Mouse (Mus musculus): ENCODE measurements around the gene Pvalb.
A peak's percentile ranks its signal among the peaks of the same experiment; 100 is the strongest.

Gene Pvalb

DNA sequence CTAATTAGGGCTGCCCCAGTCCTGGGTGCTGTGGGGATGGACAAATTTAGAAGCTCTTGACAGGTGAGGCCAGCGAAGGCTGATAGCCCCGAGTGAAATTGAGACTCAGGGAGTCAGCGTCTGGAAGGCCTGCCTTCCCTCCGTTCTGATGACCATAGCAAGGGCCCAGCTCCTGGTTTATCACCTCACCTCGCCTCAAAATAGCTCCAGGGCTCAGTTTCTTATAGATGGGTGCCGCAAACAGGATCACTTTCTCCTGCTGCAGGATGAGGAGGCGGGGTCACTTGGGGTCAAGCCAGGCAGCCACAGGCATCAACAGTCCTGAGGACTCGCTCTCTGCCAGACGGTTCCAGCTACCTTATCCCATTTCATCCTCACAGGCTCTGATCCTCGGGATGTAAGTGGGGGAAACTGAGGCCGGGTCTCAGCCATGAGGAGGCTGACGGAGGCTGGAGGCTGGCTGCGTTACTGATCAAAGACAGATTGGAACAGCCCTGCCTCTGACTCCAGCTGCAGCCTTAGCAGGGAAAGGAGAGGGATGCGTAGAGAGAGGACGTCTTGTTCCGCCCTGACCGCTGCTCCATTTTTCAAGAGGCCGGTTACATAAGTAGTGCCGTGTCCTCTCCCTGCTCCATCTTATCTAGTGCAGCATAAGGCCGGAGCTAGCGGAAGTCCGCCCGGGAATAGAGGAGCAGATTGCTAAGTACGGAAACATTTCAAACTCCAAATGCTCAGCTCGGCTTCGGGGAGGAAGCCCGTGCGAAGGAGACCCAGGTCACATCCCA is 10.9 kb downstream of the Pvalb start:
- no peak for DNase-seq (ENCODE audit: low read depth, low spot score)

GRCm38 (mm10) chr15:78194320-78194719 is 11.9 kb downstream of the Pvalb start:
- no peak for DNase-seq (ENCODE audit: low read depth, low spot score)

GRCm38 (mm10) chr15:78189636-78190035 is 16.6 kb downstream of the Pvalb start:
- DNase-seq (ENCODE audit: low read depth, low spot score), result no peak

DNA sequence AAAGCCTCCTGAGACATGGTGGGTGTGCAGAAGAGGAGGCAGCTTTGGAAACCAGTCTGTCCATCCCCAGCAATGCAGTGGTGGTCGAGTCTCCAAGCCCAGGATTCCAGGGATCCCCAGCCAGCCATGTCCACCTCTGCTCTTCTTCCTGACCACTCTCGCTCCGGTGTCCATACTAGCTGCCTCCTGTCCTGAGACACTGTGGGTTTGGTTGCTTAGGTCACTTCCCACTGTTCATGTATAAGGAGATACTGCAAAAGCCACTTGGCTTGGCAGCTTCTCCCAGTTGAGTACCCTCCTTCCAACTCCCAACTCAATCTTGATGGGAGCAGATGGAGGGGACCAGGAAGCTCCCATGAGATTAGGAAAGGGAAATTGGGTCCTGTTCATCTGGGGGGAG is 17.7 kb downstream of the Pvalb start:
- DNase-seq (ENCODE audit: low read depth, low spot score), result no peak

GRCm38 (mm10) chr15:78186906-78187305 is 19.3 kb downstream of the Pvalb start:
- no peak for DNase-seq (ENCODE audit: low read depth, low spot score)

DNA sequence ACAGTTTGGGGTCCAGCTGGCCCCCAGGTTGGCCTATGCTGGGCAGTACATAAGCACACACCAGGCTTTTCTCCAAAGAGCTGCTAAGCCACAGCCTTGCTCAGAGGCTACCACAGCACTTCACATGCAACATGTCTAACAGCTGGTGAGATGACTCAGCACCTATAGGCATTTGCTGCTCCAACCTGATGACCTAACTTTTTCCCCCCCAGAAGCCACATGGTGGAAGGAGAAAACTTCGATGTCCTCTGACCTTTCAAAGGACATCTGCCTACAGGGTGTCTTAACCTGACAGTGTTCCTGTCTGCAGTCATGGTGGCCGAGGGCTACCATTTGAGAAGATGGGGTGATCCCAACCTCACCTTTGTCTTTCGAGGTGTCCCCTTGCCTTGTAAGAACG is 20.6 kb downstream of the Pvalb start:
- DNase-seq (ENCODE audit: low read depth, low spot score), result no peak

- DNase-seq (ENCODE audit: low read depth, low spot score), result peak; percentile 35
Measured at GRCm38 (mm10) chr15:78184855-78185254, 21.3 kb downstream of the Pvalb start.

- DNase-seq (ENCODE audit: low read depth, low spot score), result no peak
Measured at GRCm38 (mm10) chr15:78181701-78182405, 24.3 kb downstream of the Pvalb start.

- no peak for DNase-seq (ENCODE audit: low read depth, low spot score)
Measured at GRCm38 (mm10) chr15:78179775-78180174, 26.4 kb downstream of the Pvalb start.

DNA sequence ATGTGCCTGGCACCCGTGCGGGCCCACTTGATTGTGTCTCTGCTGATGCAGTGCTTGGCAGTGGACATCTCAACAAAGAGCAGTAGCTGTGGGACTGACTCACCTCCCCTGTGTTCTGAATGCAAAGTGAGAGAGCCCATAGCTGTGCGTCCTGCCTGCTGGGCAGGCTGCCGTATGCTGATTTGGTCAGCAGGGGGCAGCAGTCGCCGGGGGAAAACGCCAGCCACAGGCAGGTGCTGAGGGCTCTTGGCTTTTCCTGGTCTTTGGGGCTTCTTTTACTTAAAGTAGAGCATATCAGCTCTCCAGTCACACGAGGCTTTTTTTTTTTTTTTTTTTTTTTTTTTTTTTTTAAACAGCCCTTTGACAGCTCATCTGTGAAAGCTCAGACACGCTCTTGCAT is 27.8 kb downstream of the Pvalb start:
- DNase-seq (ENCODE audit: low read depth, low spot score), result peak; percentile 78

DNA sequence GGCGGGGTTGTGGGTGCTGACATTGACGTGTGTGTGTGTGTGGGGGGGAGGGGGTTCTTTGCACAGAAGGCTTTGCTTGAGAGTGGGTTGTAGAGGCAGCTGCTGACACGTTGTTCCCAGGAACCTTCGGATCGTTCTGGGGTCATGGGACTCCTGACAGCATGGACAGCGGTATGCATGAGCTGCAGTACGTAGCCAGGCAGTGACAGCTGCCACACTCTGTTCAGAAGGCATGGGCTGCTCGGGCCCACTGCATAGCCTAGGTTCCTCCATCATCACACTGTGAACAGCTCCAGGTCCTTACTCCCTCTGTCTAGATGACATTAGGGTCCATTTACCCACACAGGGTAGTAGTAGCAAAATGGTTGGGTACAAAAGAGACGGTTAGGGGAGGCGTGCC is 28.9 kb downstream of the Pvalb start:
- DNase-seq (ENCODE audit: low read depth, low spot score), result no peak

DNA sequence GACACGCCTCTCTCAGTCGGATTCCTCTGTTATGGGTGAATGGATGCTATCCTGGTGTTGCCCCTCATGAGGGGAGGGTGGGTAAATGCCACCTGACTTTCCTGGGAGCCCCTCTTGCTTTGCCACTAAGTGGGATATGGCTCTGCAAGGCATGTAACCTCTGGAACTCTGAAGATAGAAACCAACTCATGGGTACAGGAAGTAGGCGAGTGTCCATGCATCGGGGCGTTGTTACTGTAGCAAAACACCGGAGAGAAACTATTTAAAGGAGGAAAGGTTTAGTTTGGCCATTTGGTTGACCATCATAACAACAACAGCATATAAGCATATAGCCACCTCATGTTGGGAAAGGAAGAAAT is 31.3 kb downstream of the Pvalb start:
- DNase-seq (ENCODE audit: low read depth, low spot score), result no peak

DNA sequence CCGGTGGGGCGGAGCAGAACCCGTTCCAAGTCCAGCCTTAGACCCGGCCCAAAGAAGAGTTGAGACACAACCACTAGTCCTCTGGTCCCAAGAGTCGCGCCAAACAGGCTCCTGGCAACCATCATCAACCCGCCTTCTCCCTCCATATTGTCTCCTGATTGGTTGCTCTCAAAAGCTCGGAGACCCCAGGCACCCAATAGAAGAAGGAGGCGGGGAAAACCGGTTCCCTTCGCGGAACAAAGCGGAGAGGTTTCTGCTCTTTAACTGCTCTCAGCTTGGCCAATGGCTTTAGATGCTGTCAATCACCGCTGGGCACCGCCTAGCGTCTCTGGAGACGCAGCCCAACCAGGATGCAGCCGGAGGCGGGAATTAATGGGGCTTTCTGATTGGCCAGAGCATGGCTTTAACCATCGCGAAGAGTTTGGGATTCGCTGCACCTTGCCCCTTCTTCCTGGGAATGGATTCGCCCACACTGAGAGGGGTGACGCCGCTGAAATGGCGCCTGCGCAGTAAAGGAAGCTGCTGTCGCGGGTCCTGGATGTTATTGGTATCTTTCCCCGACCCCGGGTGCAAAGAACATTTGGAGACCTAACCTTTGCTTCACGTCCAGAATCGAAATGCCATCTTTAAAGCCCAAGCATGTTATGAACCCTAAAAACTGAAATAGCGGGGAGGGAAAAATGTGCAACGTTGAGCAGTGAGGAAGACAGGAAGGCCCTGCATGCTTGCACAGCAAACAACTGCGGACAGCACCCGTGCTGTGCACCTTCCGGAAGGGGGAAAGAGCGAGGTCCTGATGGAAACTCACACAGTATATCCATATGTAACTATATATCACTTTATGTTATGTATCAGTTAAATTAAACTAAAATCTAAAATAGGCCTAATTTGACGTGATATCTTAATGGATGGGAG is 32.0 kb downstream of the Pvalb start, which contains the start of gene Ift27:
Ift27 (minus strand) TSS at position 136 of the 915 bp plus-strand sequence.
- DNase-seq (ENCODE audit: low read depth, low spot score), result peak; percentile 100

- peak; percentile 25 for DNase-seq (ENCODE audit: low read depth, low spot score)
Measured at GRCm38 (mm10) chr15:78172899-78173817, 33.0 kb downstream of the Pvalb start.

DNA sequence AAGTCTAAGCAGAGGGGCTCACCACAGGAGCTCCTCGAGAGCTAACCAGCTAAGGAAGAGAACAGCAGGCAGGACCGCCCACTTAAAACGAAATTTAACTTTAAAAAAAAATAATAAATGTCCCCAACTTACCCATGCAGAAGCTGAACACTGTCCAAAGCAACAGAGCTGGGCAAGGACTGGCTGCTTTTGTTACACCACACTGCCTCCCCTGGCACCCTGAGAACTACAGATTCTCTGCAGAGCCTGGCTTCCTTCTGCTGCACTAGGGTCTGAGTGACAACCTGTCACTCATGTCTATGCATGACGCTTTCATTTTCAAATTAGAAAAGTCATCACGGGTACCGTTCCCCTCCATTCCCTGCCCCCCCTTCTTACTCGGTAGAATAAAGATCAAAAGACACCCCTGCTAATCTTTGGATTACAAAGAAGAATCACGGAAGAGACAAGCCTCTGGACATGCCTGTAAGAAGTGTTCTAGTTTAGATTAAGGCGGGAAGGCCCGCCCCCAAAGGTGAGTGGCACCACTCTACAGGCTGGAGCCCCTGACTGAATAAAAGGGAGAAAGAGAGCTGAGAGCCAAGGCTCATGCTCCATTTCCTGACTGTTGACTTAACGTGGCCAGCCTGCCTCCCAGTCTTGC is 33.8 kb downstream of the Pvalb start:
- DNase-seq (ENCODE audit: low read depth, low spot score), result peak; percentile 66

- peak; percentile 59 for DNase-seq (ENCODE audit: low read depth, low spot score)
Measured at GRCm38 (mm10) chr15:78171651-78172050, 34.5 kb downstream of the Pvalb start.

DNA sequence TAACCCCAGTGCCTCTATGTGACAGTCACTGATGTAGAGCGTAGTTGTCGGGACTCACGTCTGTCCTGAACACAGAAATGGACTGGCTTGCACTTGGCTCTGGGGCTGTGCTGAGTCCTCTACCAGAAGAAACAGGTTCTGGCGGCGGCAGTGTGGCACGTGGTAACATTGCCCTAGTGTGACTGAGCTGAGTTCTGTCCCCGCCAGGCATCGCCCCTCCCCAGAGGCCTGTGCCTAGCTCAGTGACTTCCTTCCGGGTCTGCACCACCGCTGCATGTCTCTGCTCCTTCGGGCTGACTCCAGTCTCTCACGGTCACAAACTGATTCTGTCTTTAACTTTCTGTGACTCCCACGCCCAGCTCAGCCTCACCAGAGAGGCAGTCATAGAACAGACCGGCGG is 35.5 kb downstream of the Pvalb start:
- peak; percentile 74 for DNase-seq (ENCODE audit: low read depth, low spot score)

DNA sequence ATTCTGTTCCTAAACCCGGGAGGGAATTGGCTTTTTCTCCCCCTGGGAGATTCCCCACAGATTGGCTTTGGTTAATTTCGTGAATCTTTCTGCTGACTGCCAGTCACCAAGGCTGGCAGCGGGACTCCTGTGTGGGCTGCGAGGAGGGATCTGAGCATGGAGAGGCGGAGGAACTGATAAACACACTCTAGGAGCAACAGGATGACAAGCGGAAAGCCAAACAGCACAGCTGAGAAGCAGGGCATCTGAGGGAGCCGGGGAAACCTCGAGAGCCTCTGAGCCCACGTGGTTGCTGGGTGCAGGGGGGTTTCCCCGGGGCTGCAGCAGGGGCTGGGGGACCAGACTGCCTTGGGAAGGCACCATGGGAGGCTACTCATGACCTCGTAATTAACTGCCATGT is 36.6 kb downstream of the Pvalb start:
- no peak for DNase-seq (ENCODE audit: low read depth, low spot score)

GRCm38 (mm10) chr15:78165292-78165691 is 40.9 kb downstream of the Pvalb start:
- DNase-seq (ENCODE audit: low read depth, low spot score), result no peak

DNA sequence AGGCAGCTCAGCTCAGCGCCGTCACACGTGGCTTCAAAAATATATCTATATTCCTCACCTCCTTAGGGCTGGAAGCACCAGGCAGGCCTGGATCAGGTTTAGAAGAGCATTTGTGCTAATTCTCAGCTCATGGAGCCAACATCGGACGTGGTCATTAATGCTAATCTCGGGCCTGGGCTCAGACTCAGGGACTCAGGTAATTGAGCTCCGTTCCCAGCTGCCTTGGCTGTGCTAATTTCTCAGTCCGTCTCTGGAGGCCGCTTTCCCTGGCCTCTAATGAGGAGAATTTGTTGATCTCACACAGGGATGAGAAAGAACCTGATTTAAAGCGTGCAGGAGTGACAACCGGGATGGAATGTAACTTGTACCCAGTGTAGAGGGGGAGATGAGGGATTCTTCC is 41.7 kb downstream of the Pvalb start:
- DNase-seq (ENCODE audit: low read depth, low spot score), result no peak
